ENCODE assay signal across 29 mouse cellular contexts in genomic region chr10:95705747-95706146, GRCm38 (mm10). TPM values are rescaled to one million over a fixed set of nuclear protein-coding genes. Genes with fewer than 3 reads are reported as not detected.
"Had no signal": no experiment of that assay in that cellular context is flagged by ENCODE, and none has a peak within 500 bp of the region (broad histone marks: within the 10 kb centered on the region; RNA-seq: fewer than 3 reads in every experiment).

No protein-coding gene starts in this region.

- H3K4me2 ChIP-seq: limb, embryonic 12.5 days; limb, embryonic 15.5 days; liver, embryonic 11.5 days; lung, embryonic 14.5 days; midbrain, embryonic 12.5 days; midbrain, embryonic 15.5 days; neural tube, embryonic 12.5 days; neural tube, embryonic 15.5 days; stomach, embryonic 15.5 days had no signal

- H3K9me3 ChIP-seq: limb, embryonic 12.5 days; limb, embryonic 15.5 days; midbrain, embryonic 12.5 days; midbrain, embryonic 15.5 days; neural tube, embryonic 12.5 days; neural tube, embryonic 15.5 days; stomach, embryonic 15.5 days had no signal

- H3K36me3 ChIP-seq: limb, embryonic 12.5 days; limb, embryonic 15.5 days; midbrain, embryonic 12.5 days; midbrain, embryonic 15.5 days; neural tube, embryonic 12.5 days; neural tube, embryonic 15.5 days; stomach, embryonic 15.5 days had no signal

- H3K9ac ChIP-seq: limb, embryonic 12.5 days; limb, embryonic 15.5 days; liver, embryonic 14.5 days; liver, postnatal 0 days; lung, embryonic 14.5 days; midbrain, embryonic 12.5 days; midbrain, embryonic 15.5 days; neural tube, embryonic 12.5 days; neural tube, embryonic 15.5 days; stomach, embryonic 15.5 days had no signal

- H3K4me3 ChIP-seq: layer of hippocampus, adult 2 months; limb, embryonic 12.5 days; limb, embryonic 15.5 days; midbrain, embryonic 12.5 days; midbrain, embryonic 15.5 days; neural tube, embryonic 12.5 days; neural tube, embryonic 15.5 days; stomach, embryonic 15.5 days had no signal

- H3K27me3 ChIP-seq: limb, embryonic 12.5 days; limb, embryonic 15.5 days; midbrain, embryonic 12.5 days; midbrain, embryonic 15.5 days; neural tube, embryonic 12.5 days; neural tube, embryonic 15.5 days; stomach, embryonic 15.5 days had no signal

- DNase-seq: kidney, adult 2 months; kidney, postnatal 25 days; layer of hippocampus, adult 9-11 months; left cerebral cortex, postnatal 4 days; liver, postnatal 0 days; lung, embryonic 14.5 days; spleen, adult 18-20 months; thymus, adult 18-20 months; thymus, postnatal 4 days had no signal

- ATAC-seq: liver, postnatal 0 days; lung, postnatal 0 days; midbrain, embryonic 15.5 days had no signal

- H3K27ac ChIP-seq: kidney, postnatal 0 days; layer of hippocampus, adult 2 months; limb, embryonic 12.5 days; limb, embryonic 15.5 days; liver, embryonic 14.5 days; macrophage; midbrain, embryonic 12.5 days; midbrain, embryonic 15.5 days; neural tube, embryonic 12.5 days; neural tube, embryonic 15.5 days; stomach, embryonic 15.5 days had no signal

- H3K4me1 ChIP-seq: neural tube, embryonic 12.5 days; neural tube, embryonic 15.5 days had no signal

RNA-seq across cellular contexts. Expression of gene Anapc15-ps, which starts 32.5 kb away (rescaled TPM):
- total RNA-seq: layer of hippocampus, adult 2 months; layer of hippocampus, postnatal 25 days; left cerebral cortex, adult 18-20 months; left cerebral cortex, postnatal 14 days; left cerebral cortex, postnatal 4 days; megakaryocyte, adult 5-6 weeks had no signal
- polyA plus RNA-seq: kidney, adult 2 months; kidney, embryonic 14.5 days; kidney, postnatal 0 days; large intestine, adult 2 months; limb, embryonic 12.5 days; limb, embryonic 15.5 days; liver, embryonic 11.5 days; liver, embryonic 14.5 days; liver, postnatal 0 days; lung, embryonic 14.5 days; lung, postnatal 0 days; midbrain, embryonic 12.5 days; midbrain, embryonic 15.5 days; neural tube, embryonic 12.5 days; neural tube, embryonic 15.5 days; testis, adult 2 months had no signal
